Mouse (Mus musculus) MEL (cell line): Measurements from ENCODE around the gene Ctdnep1. TPM values are rescaled to one million over a fixed set of nuclear protein-coding genes. Genes with fewer than 3 reads are reported as not detected.

Experiments
- DNase-seq: peaks from one replicate; pipeline ENCODE4 v3.0.0; 2011; ENCODE audit warnings: low read depth, low spot score
- H3K27ac ChIP-seq: 2 replicates; pipeline ENCODE4 v1.5.1; 2012; ENCODE audit warnings: low read depth, mild to moderate bottlenecking, control low read depth, low read length, moderate library complexity; ENCODE audit not compliant: control insufficient read depth
- H3K27me3 ChIP-seq, 2 experiments: fragments of 150-350 bp in 1 of 2; sonication (generic) in 1 of 2; 2 replicates each; pipeline ENCODE4 v1.6.1; 2012; ENCODE audit warnings: low read length in 2 of 2, mild to moderate bottlenecking in 2 of 2, improper control_type of control experiment in 1 of 2, moderate library complexity in 1 of 2; ENCODE audit not compliant: insufficient read depth in 2 of 2, control insufficient read depth in 1 of 2
- H3K36me3 ChIP-seq, 2 experiments: 2 replicates each; pipeline ENCODE4 v1.6.1; 2012 to 2014; ENCODE audit warnings: low read length in 2 of 2, improper control_type of control experiment in 1 of 2, inconsistent platforms in 1 of 2, mild to moderate bottlenecking in 1 of 2; ENCODE audit not compliant: insufficient read depth in 2 of 2, control insufficient read depth in 1 of 2
- H3K4me1 ChIP-seq, 2 experiments: fragments of 150-350 bp in 1 of 2; sonication (generic) in 1 of 2; 2 replicates each; pipeline ENCODE4 v1.6.1; 2012; ENCODE audit warnings: low read length in 2 of 2, improper control_type of control experiment in 1 of 2, mild to moderate bottlenecking in 1 of 2; ENCODE audit not compliant: insufficient read depth in 2 of 2, control insufficient read depth in 1 of 2
- H3K4me3 ChIP-seq, 2 experiments: fragments of 150-350 bp in 1 of 2; sonication (generic) in 1 of 2; 2 replicates each; pipeline ENCODE4 v1.5.1; 2012; ENCODE audit warnings: low read depth in 2 of 2, low read length in 2 of 2, mild to moderate bottlenecking in 2 of 2, moderate library complexity in 2 of 2, control low read depth in 1 of 2, improper control_type of control experiment in 1 of 2; ENCODE audit not compliant: control insufficient read depth in 1 of 2, insufficient read depth in 1 of 2
- H3K79me2 ChIP-seq: 2 replicates; pipeline ENCODE4 v1.6.1; 2012; ENCODE audit warnings: mild to moderate bottlenecking, low read length, moderate library complexity; ENCODE audit not compliant: control insufficient read depth, poor library complexity, insufficient read depth
- H3K9ac ChIP-seq: 2 replicates; pipeline ENCODE4 v1.6.1; 2012; ENCODE audit warnings: low read depth, mild to moderate bottlenecking, control low read depth, low read length, moderate library complexity; ENCODE audit not compliant: control insufficient read depth, poor library complexity, severe bottlenecking
- H3K9me3 ChIP-seq: fragments of 150-350 bp; sonication (generic); replicated peaks from 2 replicates; pipeline ENCODE4 v1.6.1; 2012; ENCODE audit warnings: mild to moderate bottlenecking, low read length, improper control_type of control experiment, moderate library complexity; ENCODE audit not compliant: insufficient read depth
- BHLHE40 ChIP-seq: IDR thresholded peaks from 2 replicates; pipeline ENCODE4 v1.6.1; 2012; ENCODE audit warnings: low read depth, mild to moderate bottlenecking, inconsistent platforms, low read length, improper control_type of control experiment, borderline replicate concordance
- CHD1 ChIP-seq: IDR thresholded peaks from 2 replicates; pipeline ENCODE4 v1.6.1; 2012; ENCODE audit warnings: low read depth, mild to moderate bottlenecking, inconsistent platforms, low read length, improper control_type of control experiment
- CHD2 ChIP-seq: IDR thresholded peaks from 2 replicates; pipeline ENCODE4 v1.6.1; 2011; ENCODE audit warnings: low read length, improper control_type of control experiment
- CTCF ChIP-seq, 3 experiments: IDR thresholded peaks in 2 of 3; conservative IDR thresholded peaks in 1 of 3; 2 replicates each; pipeline ENCODE4 v1.5.1; 2011 to 2012; ENCODE audit warnings: low read length in 3 of 3, low read depth in 2 of 3, mild to moderate bottlenecking in 2 of 3, improper control_type of control experiment in 1 of 3, inconsistent platforms in 1 of 3, mixed read lengths in 1 of 3, moderate library complexity in 1 of 3; ENCODE audit not compliant: control insufficient read depth in 1 of 3, insufficient read depth in 1 of 3, poor library complexity in 1 of 3, severe bottlenecking in 1 of 3
- E2F4 ChIP-seq: IDR thresholded peaks from 2 replicates; pipeline ENCODE4 v1.6.1; 2011; ENCODE audit warnings: low read depth, low read length, improper control_type of control experiment, borderline replicate concordance
- ELF1 ChIP-seq: IDR thresholded peaks from 2 replicates; pipeline ENCODE4 v1.6.1; 2014; ENCODE audit warnings: low read depth, mild to moderate bottlenecking, inconsistent platforms, low read length, improper control_type of control experiment, moderate library complexity
- EP300 ChIP-seq, 2 experiments: IDR thresholded peaks; 2 replicates each; pipeline ENCODE4 v1.6.1; 2011; ENCODE audit warnings: improper control_type of control experiment in 2 of 2, low read length in 2 of 2, low read depth in 1 of 2, mild to moderate bottlenecking in 1 of 2
- ETS1 ChIP-seq: IDR thresholded peaks from 2 replicates; pipeline ENCODE4 v1.6.1; 2012; ENCODE audit warnings: low read depth, mild to moderate bottlenecking, inconsistent platforms, low read length, improper control_type of control experiment, moderate library complexity
- GABPA ChIP-seq: IDR thresholded peaks from 2 replicates; pipeline ENCODE4 v1.6.1; 2012; ENCODE audit warnings: low read depth, mild to moderate bottlenecking, inconsistent platforms, low read length, improper control_type of control experiment, moderate library complexity
- GATA1 ChIP-seq: IDR thresholded peaks from 2 replicates; pipeline ENCODE4 v1.6.1; 2011; ENCODE audit warnings: low read depth, low read length, improper control_type of control experiment
- HCFC1 ChIP-seq: IDR thresholded peaks from 2 replicates; pipeline ENCODE4 v1.6.1; 2012; ENCODE audit warnings: low read depth, mild to moderate bottlenecking, inconsistent platforms, low read length, improper control_type of control experiment, moderate library complexity
- JUND ChIP-seq: IDR thresholded peaks from 2 replicates; pipeline ENCODE4 v1.6.1; 2011; ENCODE audit warnings: low read depth, mild to moderate bottlenecking, improper control_type of control experiment, low read length
- MAFK ChIP-seq: IDR thresholded peaks from 2 replicates; pipeline ENCODE4 v1.6.1; 2011; ENCODE audit warnings: low read depth, mild to moderate bottlenecking, low read length, improper control_type of control experiment, borderline replicate concordance
- MAX ChIP-seq: IDR thresholded peaks from 2 replicates; pipeline ENCODE4 v1.6.1; 2011; ENCODE audit warnings: low read length, improper control_type of control experiment
- MAZ ChIP-seq: IDR thresholded peaks from 2 replicates; pipeline ENCODE4 v1.6.1; 2012; ENCODE audit warnings: low read depth, mild to moderate bottlenecking, inconsistent platforms, low read length, improper control_type of control experiment
- MEF2A ChIP-seq: IDR thresholded peaks from 2 replicates; pipeline ENCODE4 v1.6.1; 2014; ENCODE audit warnings: low read depth, mild to moderate bottlenecking, inconsistent platforms, low read length, improper control_type of control experiment; ENCODE audit not compliant: poor library complexity, insufficient replicate concordance, severe bottlenecking; ENCODE audit errors: extremely low read depth
- MYB ChIP-seq: IDR thresholded peaks from 2 replicates; pipeline ENCODE4 v1.6.1; 2011; ENCODE audit warnings: mild to moderate bottlenecking, low read depth, low read length, improper control_type of control experiment
- MYC ChIP-seq: IDR thresholded peaks from 2 replicates; pipeline ENCODE4 v1.6.1; 2011; ENCODE audit warnings: low read depth, mild to moderate bottlenecking, low read length, improper control_type of control experiment, moderate library complexity
- NELFE ChIP-seq: IDR thresholded peaks from 2 replicates; pipeline ENCODE4 v1.6.1; 2011; ENCODE audit warnings: low read depth, low read length, improper control_type of control experiment
- NRF1 ChIP-seq: IDR thresholded peaks from 2 replicates; pipeline ENCODE4 v1.6.1; 2014; ENCODE audit warnings: low read depth, mild to moderate bottlenecking, inconsistent platforms, low read length, improper control_type of control experiment, moderate library complexity; ENCODE audit not compliant: poor library complexity, insufficient read depth, severe bottlenecking
- POLR2A ChIP-seq, 2 experiments: IDR thresholded peaks; 2 replicates each; pipeline ENCODE4 v1.6.1; 2011 to 2012; ENCODE audit warnings: low read length in 2 of 2, mild to moderate bottlenecking in 2 of 2, control low read depth in 1 of 2, improper control_type of control experiment in 1 of 2, low read depth in 1 of 2, moderate library complexity in 1 of 2; ENCODE audit not compliant: control insufficient read depth in 1 of 2, insufficient read depth in 1 of 2, poor library complexity in 1 of 2
- POLR2AphosphoS2 ChIP-seq: IDR thresholded peaks from 2 replicates; pipeline ENCODE4 v1.6.1; 2011; ENCODE audit warnings: low read length, improper control_type of control experiment
- POLR2AphosphoS5 ChIP-seq: IDR thresholded peaks from 2 replicates; pipeline ENCODE4 v1.6.1; 2012; ENCODE audit warnings: low read depth, borderline replicate concordance, mild to moderate bottlenecking, inconsistent platforms, low read length, moderate library complexity, mixed read lengths
- RAD21 ChIP-seq: IDR thresholded peaks from 2 replicates; pipeline ENCODE4 v1.6.1; 2011; ENCODE audit warnings: mild to moderate bottlenecking, low read depth, low read length, improper control_type of control experiment
- RCOR1 ChIP-seq: IDR thresholded peaks from 2 replicates; pipeline ENCODE4 v1.6.1; 2012; ENCODE audit warnings: low read depth, mild to moderate bottlenecking, inconsistent platforms, low read length, improper control_type of control experiment
- SIN3A ChIP-seq: IDR thresholded peaks from 2 replicates; pipeline ENCODE4 v1.6.1; 2012; ENCODE audit warnings: low read length, improper control_type of control experiment, inconsistent platforms
- SMC3 ChIP-seq: IDR thresholded peaks from 2 replicates; pipeline ENCODE4 v1.6.1; 2011; ENCODE audit warnings: low read depth, low read length, improper control_type of control experiment
- TBP ChIP-seq: IDR thresholded peaks from 2 replicates; pipeline ENCODE4 v1.8.0; 2011; ENCODE audit warnings: low read depth, low read length, improper control_type of control experiment
- TCF12 ChIP-seq: IDR thresholded peaks from 2 replicates; pipeline ENCODE4 v1.6.1; 2014; ENCODE audit warnings: low read depth, mild to moderate bottlenecking, inconsistent platforms, low read length, improper control_type of control experiment, moderate library complexity
- USF1 ChIP-seq: IDR thresholded peaks from 2 replicates; pipeline ENCODE4 v1.6.1; 2014; ENCODE audit warnings: low read depth, mild to moderate bottlenecking, inconsistent platforms, low read length, improper control_type of control experiment, moderate library complexity
- USF2 ChIP-seq, 2 experiments: IDR thresholded peaks; 2 replicates each; pipeline ENCODE4 v1.6.1; 2011 to 2012; ENCODE audit warnings: improper control_type of control experiment in 2 of 2, low read length in 2 of 2, borderline replicate concordance in 1 of 2, inconsistent platforms in 1 of 2, low read depth in 1 of 2, mild to moderate bottlenecking in 1 of 2; ENCODE audit not compliant: insufficient read depth in 1 of 2
- ZC3H11A ChIP-seq: IDR thresholded peaks from 2 replicates; pipeline ENCODE4 v1.6.1; 2012; ENCODE audit warnings: low read depth, mild to moderate bottlenecking, inconsistent platforms, low read length, improper control_type of control experiment
- ZKSCAN1 ChIP-seq: IDR thresholded peaks from 2 replicates; pipeline ENCODE4 v1.6.1; 2012; ENCODE audit warnings: low read depth, mild to moderate bottlenecking, inconsistent platforms, low read length, improper control_type of control experiment, moderate library complexity
- ZMIZ1 ChIP-seq: IDR thresholded peaks from 2 replicates; pipeline ENCODE4 v1.6.1; 2012; ENCODE audit warnings: low read depth, mild to moderate bottlenecking, inconsistent platforms, low read length, improper control_type of control experiment, moderate library complexity
- ZNF384 ChIP-seq: IDR thresholded peaks from 2 replicates; pipeline ENCODE4 v1.6.1; 2012; ENCODE audit warnings: low read depth, mild to moderate bottlenecking, inconsistent platforms, low read length, improper control_type of control experiment
- polyA plus RNA-seq, 2 experiments: library from polyadenylated mRNA; stranded (reverse) in 1 of 2; unstranded in 1 of 2; fragments of >175 nt in 1 of 2; fragments of >200 nt in 1 of 2; gene quantifications; 2 replicates each; pipeline versions ENCODE4 v1.2.1 to v1.2.4; 2012; ENCODE audit warnings: low replicate concordance in 2 of 2, low read depth in 1 of 2; ENCODE audit not compliant: insufficient read length in 2 of 2, insufficient read depth in 1 of 2, missing spikeins in 1 of 2
- total RNA-seq: library from RNA; depleted of rRNA; stranded (reverse); fragments of 300-350 nt; gene quantifications from 2 replicates; pipeline ENCODE4 v1.2.3, GENCODE M21; 2012

The Ctdnep1 gene
- total and polyA plus RNA-seq, 3 experiments, result 47.3 to 133 TPM; not detected in 1

GRCm38 (mm10) chr11:70018131-70018990, 37.4 kb downstream of the Ctdnep1 start:
- H3K4me3 ChIP-seq, result peak overlapping the region; percentile 54 to 64
- DNase-seq, result peak; percentile 87
- no peaks in the 10 kb centered on the region for H3K27me3 ChIP-seq
- H3K27ac ChIP-seq, result peak overlapping the region; percentile 67
- H3K36me3 ChIP-seq, result peaks cover 0 to 40% of the 10 kb centered on the region in 2 experiments; a peak in 2 of 4 replicates
- H3K79me2 ChIP-seq, result peaks cover 28% of the 10 kb centered on the region
- peak overlapping the region; percentile 70 for H3K9ac ChIP-seq
- H3K4me1 ChIP-seq, result peaks cover 6 to 38% of the 10 kb centered on the region in 2 experiments
- H3K9me3 ChIP-seq, result no peaks in the 10 kb centered on the region
- TF ChIP-seq EP300 (IDR thresholded peaks at IDR 0.05; ENCODE audit: low read depth in 1 of 2, low read length in 2 of 2) (peak in 1 of 2 experiments; percentile 18; a peak in 1 of 4 replicates), BHLHE40 (no peak), USF1 (no peak), ZKSCAN1 (no peak), RCOR1 (no peak), MYC (no peak), SIN3A (peak; percentile 82), CHD2 (0 out of 2 replicates have a peak, but pooled peaks have one; percentile 17), ZMIZ1 (no peak), RAD21 (no peak), POLR2AphosphoS2 (no peak), NELFE (no peak), ZNF384 (no peak), ELF1 (no peak), CTCF (IDR thresholded peaks at IDR 0.05 in 2 of 3, conservative IDR thresholded peaks at IDR 0.05 in 1 of 3; ENCODE audit: control insufficient read depth in 1 of 3, insufficient read depth in 1 of 3, low read depth in 2 of 3, low read length in 3 of 3, poor library complexity in 1 of 3, severe bottlenecking in 1 of 3) (no peak), GATA1 (no peak), JUND (no peak), E2F4 (no peak), MYB (no peak), MAFK (no peak), SMC3 (no peak), USF2 (IDR thresholded peaks at IDR 0.05; ENCODE audit: borderline replicate concordance in 1 of 2, insufficient read depth in 1 of 2, low read depth in 1 of 2, low read length in 2 of 2) (no peak), HCFC1 (peak; percentile 73), GABPA (no peak), MEF2A (no peak), NRF1 (no peak), CHD1 (no peak), ZC3H11A (no peak), MAX (no peak), POLR2AphosphoS5 (no peak), POLR2A (IDR thresholded peaks at IDR 0.05; ENCODE audit: control insufficient read depth in 1 of 2, insufficient read depth in 1 of 2, low read depth in 1 of 2, low read length in 2 of 2, poor library complexity in 1 of 2) (no peak), MAZ (peak; percentile 92), TCF12 (peak; percentile 25; the same call in 1 of the 2 replicates), ETS1 (0 out of 2 replicates have a peak, but pooled peaks have one; percentile 17), TBP (no peak; the same call in 1 of the 2 replicates)
